Comparison of ENCODE assay signal across 8 mouse cellular contexts in the genomic region with DNA sequence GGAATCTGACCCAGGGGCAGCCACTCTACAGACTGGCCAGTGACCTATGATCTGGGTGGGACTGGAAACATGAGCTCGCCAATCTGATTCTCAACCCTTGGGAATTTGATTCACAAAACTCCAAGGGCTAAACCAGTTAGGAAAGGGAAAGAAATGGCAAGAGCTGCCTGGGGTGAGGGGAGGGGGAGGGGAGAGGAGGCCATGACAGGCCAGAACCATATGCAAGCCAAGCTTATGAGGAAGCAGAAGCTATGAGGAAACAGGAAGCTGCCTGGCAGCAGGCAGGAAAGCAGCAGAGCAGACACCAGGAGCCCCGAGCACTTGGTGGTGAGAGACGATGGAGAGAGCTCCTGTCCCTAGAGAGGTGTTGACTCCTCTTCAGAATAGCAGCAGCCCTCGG.
DNase-seq lines count a peak whose midpoint lies in the region; ATAC-seq and TF ChIP-seq lines count a peak whose summit lies in the region.

No protein-coding gene starts in this region.

- 0 out of 2 replicates have a peak overlapping the region, but pooled peaks have one; percentile 51 for H3K27ac ChIP-seq in heart, embryonic 11.5 days (ENCODE audit: low read depth, low read length)
- H3K27ac ChIP-seq in kidney, postnatal 0 days: peak overlapping the region; percentile 37; the same call in 1 of the 2 replicates
- no peak overlapping the region for H3K27ac ChIP-seq in forebrain, embryonic 13.5 days

- H3K27me3 ChIP-seq in heart, embryonic 11.5 days (ENCODE audit: control insufficient read depth, insufficient read depth, low read length): no peaks in the 10 kb centered on the region
- no peaks in the 10 kb centered on the region for H3K27me3 ChIP-seq in kidney, postnatal 0 days (ENCODE audit: insufficient read depth, low read length)
- H3K27me3 ChIP-seq in forebrain, embryonic 13.5 days: peaks cover 80% of the 10 kb centered on the region

- H3K4me3 ChIP-seq in heart, embryonic 11.5 days (ENCODE audit: low read depth, low read length): no peak overlapping the region
- no peak overlapping the region for H3K4me3 ChIP-seq in kidney, postnatal 0 days (replicated peaks; ENCODE audit: low read depth, low read length)
- no peak overlapping the region for H3K4me3 ChIP-seq in forebrain, embryonic 13.5 days

- WGBS in heart, embryonic 11.5 days (ENCODE audit: insufficient replicate concordance): 13% methylated on average over 4 of the region's 4 CpGs
- 23% methylated on average over 4 of the region's 4 CpGs for WGBS in kidney, postnatal 0 days
- 51% methylated on average over 4 of the region's 4 CpGs for WGBS in forebrain, embryonic 13.5 days

- TF ChIP-seq CTCF in kidney, postnatal 0 days (IDR thresholded peaks at IDR 0.05; ENCODE audit: low read depth): no peak

- no peaks in the 10 kb centered on the region for H3K36me3 ChIP-seq in heart, embryonic 11.5 days (ENCODE audit: control insufficient read depth, insufficient read depth, low read length)
- H3K36me3 ChIP-seq in kidney, postnatal 0 days (ENCODE audit: insufficient read depth, low read length): no peaks in the 10 kb centered on the region
- no peaks in the 10 kb centered on the region for H3K36me3 ChIP-seq in forebrain, embryonic 13.5 days (ENCODE audit: poor library complexity, severe bottlenecking)

- DNase-seq in heart, postnatal 14 days: no peak
- DNase-seq in adipocyte (ENCODE audit: low spot score): peak; percentile 69
- DNase-seq in kidney, postnatal 0 days (ENCODE audit: low spot score): no peak
- DNase-seq in lung, postnatal 4 days: peak; percentile 57 to 68
- no peak for DNase-seq in left cerebral cortex, postnatal 25 days (ENCODE audit: low spot score in 2 of 2)
- no peak for DNase-seq in urinary bladder, postnatal 36 days (ENCODE audit: low spot score in 2 of 2)

- intact Hi-C loops in heart, postnatal 14 days (cut with DNase I): loop anchor here (2.0 kb wide), 1 partner anchor 15 kb away; no protein-coding TSS in a partner anchor
- intact Hi-C loops in left cerebral cortex, postnatal 25 days (cut with DNase I): loop anchor here (5.0 kb wide), 1 partner anchor 67 kb away; no protein-coding TSS in a partner anchor

- H3K4me1 ChIP-seq in heart, embryonic 11.5 days (ENCODE audit: control insufficient read depth, insufficient read depth, low read length): peaks cover 24% of the 10 kb centered on the region
- H3K4me1 ChIP-seq in kidney, postnatal 0 days (replicated peaks; ENCODE audit: insufficient read depth, low read length): peaks cover 10% of the 10 kb centered on the region
- H3K4me1 ChIP-seq in forebrain, embryonic 13.5 days: peaks cover 17% of the 10 kb centered on the region

- H3K4me2 ChIP-seq in heart, embryonic 11.5 days: no peak overlapping the region
- 0 out of 2 replicates have a peak overlapping the region, but pooled peaks have one; percentile 2 for H3K4me2 ChIP-seq in kidney, postnatal 0 days (ENCODE audit: low read length)
- H3K4me2 ChIP-seq in forebrain, embryonic 13.5 days: no peak overlapping the region

- H3K9me3 ChIP-seq in heart, embryonic 11.5 days (replicated peaks; ENCODE audit: control insufficient read depth, low read length): no peaks in the 10 kb centered on the region
- H3K9me3 ChIP-seq in kidney, postnatal 0 days (replicated peaks; ENCODE audit: low read length): no peaks in the 10 kb centered on the region
- H3K9me3 ChIP-seq in forebrain, embryonic 13.5 days (replicated peaks): no peaks in the 10 kb centered on the region; the same call in 1 of the 2 replicates

- no peak for ATAC-seq in heart, embryonic 11.5 days (replicated peaks; ENCODE audit: insufficient number of reproducible peaks, low FRiP score, low TSS enrichment)
- no peak for ATAC-seq in kidney, postnatal 0 days (replicated peaks; ENCODE audit: low FRiP score, low read depth)
- ATAC-seq in forebrain, embryonic 13.5 days: no peak

- H3K9ac ChIP-seq in heart, embryonic 11.5 days (ENCODE audit: low read depth, low read length): no peak overlapping the region
- H3K9ac ChIP-seq in kidney, postnatal 0 days (ENCODE audit: low read depth, low read length): no peak overlapping the region
- no peak overlapping the region for H3K9ac ChIP-seq in forebrain, embryonic 13.5 days

Comparison
In these comparisons a context has a peak if more than half of its experiments do, and no peak if none do; other contexts are left out.
1. DNase-seq: peak in adipocyte (single experiment) and lung, postnatal 4 days (2 of 2); none in heart, postnatal 14 days (0 of 2), kidney, postnatal 0 days (single experiment), left cerebral cortex, postnatal 25 days (0 of 2) and urinary bladder, postnatal 36 days (0 of 2).